Mouse (Mus musculus): ENCODE data around the gene Hnrnpa3.

GRCm38 (mm10) chr2:75614577-75614976 lies 44.5 kb upstream of the Hnrnpa3 start:
- TF ChIP-seq GATA1 (IDR thresholded peaks at IDR 0.05; ENCODE audit: borderline replicate concordance, low read length) (no peak), FLI1 (IDR thresholded peaks at IDR 0.05; ENCODE audit: low read length) (no peak)

Data from megakaryocyte, embryonic 14.5 days (primary cell).